Mouse (Mus musculus) C2C12 (cell line): ENCODE measurements around the gene Pdzrn4. TPM values are rescaled to one million over a fixed set of nuclear protein-coding genes. Genes with fewer than 3 reads are reported as not detected.

Source experiments
- H3K27me3 ChIP-seq: one replicate; pipeline ENCODE4 v1.6.1; 2011; ENCODE audit not compliant: control insufficient read depth, insufficient read depth, insufficient read length
- H3K36me3 ChIP-seq: one replicate; pipeline ENCODE4 v1.6.1; 2011; ENCODE audit not compliant: control insufficient read depth, insufficient read depth
- H3K4me3 ChIP-seq: one replicate; pipeline ENCODE4 v1.5.1; 2011; ENCODE audit warnings: mild to moderate bottlenecking, control low read depth; ENCODE audit not compliant: poor library complexity, insufficient read depth, severe bottlenecking
- H3K79me2 ChIP-seq: one replicate; pipeline ENCODE4 v1.6.1; 2011; ENCODE audit not compliant: control insufficient read depth, insufficient read depth
- H3K79me3 ChIP-seq: one replicate; pipeline ENCODE4 v1.6.1; 2011; ENCODE audit warnings: low read depth, control low read depth
- H3ac ChIP-seq: one replicate; pipeline ENCODE3; 2011; ENCODE audit warnings: low read depth; ENCODE audit not compliant: control insufficient read depth, insufficient read length
- CEBPB ChIP-seq: IDR thresholded peaks from one replicate; pipeline ENCODE4 v1.6.1; 2011; ENCODE audit warnings: low read depth, mild to moderate bottlenecking, control low read depth, moderate library complexity
- CTCF ChIP-seq: IDR thresholded peaks from one replicate; pipeline ENCODE4 v1.5.1; 2011; ENCODE audit not compliant: control insufficient read depth, insufficient read depth, insufficient read length
- FOSL1 ChIP-seq: IDR thresholded peaks from one replicate; pipeline ENCODE4 v1.8.0; 2011; ENCODE audit warnings: mild to moderate bottlenecking, low read length; ENCODE audit not compliant: poor library complexity, insufficient read depth, severe bottlenecking
- MAX ChIP-seq: IDR thresholded peaks from one replicate; pipeline ENCODE4 v1.6.1; 2011; ENCODE audit warnings: mild to moderate bottlenecking, control low read depth
- MYOD1 ChIP-seq: IDR thresholded peaks from one replicate; pipeline ENCODE4 v1.6.1; 2011; ENCODE audit warnings: low read depth; ENCODE audit not compliant: control insufficient read depth, insufficient read length
- MYOG ChIP-seq: IDR thresholded peaks from one replicate; pipeline ENCODE4 v1.6.1; 2011; ENCODE audit not compliant: control insufficient read depth, insufficient read length; ENCODE audit errors: extremely low read depth
- USF1 ChIP-seq: IDR thresholded peaks from one replicate; pipeline ENCODE4 v1.6.1; 2011; ENCODE audit warnings: low read depth, mild to moderate bottlenecking, control low read depth, moderate library complexity
- polyA plus RNA-seq: library from polyadenylated mRNA; unstranded; fragments of >200 nt; fragmentation: generic; extraction: Trizol; gene quantifications from one replicate; pipeline ENCODE4 v1.2.1, GENCODE M21; 2012; ENCODE audit warnings: missing spikeins

Gene Pdzrn4
- polyA plus RNA-seq, 1 experiment, result 0.01 TPM

DNA sequence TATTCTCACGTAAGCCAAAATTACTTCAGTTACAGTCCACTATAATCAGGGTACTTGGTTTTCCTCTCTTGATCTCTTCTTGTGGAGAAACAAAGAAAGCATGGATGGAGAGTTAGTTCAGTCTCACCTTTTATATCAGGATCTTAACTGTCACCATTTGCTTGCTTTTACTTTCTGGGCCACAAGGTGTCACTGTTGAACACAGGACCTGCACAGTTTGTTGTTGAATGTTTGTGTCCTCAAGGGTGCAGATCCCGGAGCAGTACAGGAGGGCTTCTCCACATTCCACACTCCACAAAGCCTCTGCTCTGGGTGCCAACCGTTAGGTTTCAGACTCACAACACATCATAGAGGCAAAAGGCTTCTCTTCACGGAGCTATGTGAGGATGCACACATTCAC, 130.1 kb downstream of the Pdzrn4 start:
- H3K79me3 ChIP-seq, result no peaks in the 10 kb centered on the region
- no peak overlapping the region for H3K4me3 ChIP-seq
- no peak for TF ChIP-seq MYOG
- TF ChIP-seq FOSL1, result no peak
- TF ChIP-seq MYOD1, result no peak
- no peak for TF ChIP-seq CTCF
- H3K36me3 ChIP-seq, result no peaks in the 10 kb centered on the region
- no peaks in the 10 kb centered on the region for H3K27me3 ChIP-seq
- no peak overlapping the region for H3ac ChIP-seq
- H3K79me2 ChIP-seq, result no peaks in the 10 kb centered on the region

DNA sequence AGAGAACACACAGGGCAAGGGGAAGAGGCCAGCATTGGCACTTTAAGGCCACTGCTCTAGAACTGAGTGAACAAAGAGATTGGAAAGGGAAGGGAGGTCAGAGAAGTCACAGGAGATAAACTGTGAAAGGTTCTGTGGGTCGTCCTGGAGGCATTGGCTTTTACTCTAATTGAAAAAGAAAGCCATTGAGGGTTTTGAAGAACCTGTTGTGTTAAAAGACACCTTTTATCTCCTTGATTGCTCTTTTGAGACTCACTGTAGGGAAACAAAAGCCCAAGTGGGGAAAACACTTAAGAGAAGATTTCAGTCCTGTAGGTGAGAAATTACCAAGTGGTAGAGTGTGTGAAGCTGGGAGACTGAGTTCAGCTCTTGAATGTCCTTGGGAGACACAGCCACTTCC, 146.6 kb downstream of the Pdzrn4 start:
- TF ChIP-seq MYOD1 (no peak), CTCF (no peak), CEBPB (no peak), USF1 (no peak), MAX (no peak), MYOG (no peak), FOSL1 (no peak)
- Histone ChIP-seq H3K4me3 (no peak overlapping the region), H3ac (no peak overlapping the region), H3K36me3 (no peaks in the 10 kb centered on the region), H3K79me3 (no peaks in the 10 kb centered on the region), H3K79me2 (no peaks in the 10 kb centered on the region), H3K27me3 (no peaks in the 10 kb centered on the region)

DNA sequence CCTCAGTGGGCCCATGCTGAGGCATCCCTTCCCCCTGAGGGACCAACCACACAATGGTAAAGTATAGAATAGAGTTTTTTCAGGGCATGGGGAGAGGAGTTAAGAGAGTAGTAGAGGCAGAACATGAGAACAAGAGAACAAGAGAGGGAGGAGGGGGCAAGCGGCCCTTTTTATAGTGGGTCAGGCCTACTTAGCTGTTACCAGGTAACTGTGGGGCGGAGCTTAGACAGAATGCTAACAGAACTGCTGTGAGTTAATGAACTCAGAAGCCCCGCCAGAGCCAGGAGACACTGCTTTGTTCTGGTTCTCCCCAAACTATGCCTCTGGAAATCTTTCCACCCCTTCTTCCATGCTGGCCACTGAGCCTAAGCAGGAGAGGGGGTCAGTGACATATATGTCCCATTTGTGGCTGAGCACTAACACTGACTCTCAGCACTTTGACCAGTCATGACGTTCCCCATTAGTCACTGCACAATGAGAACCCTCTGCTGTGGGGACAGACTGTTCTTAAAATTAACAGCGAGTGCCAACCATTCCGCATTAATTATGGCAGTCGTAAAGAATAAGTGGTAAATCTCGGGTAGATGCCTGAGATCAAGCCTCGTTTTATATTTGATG, 150.7 kb downstream of the Pdzrn4 start:
- TF ChIP-seq MYOG, result no peak
- no peak for TF ChIP-seq CEBPB
- TF ChIP-seq USF1, result no peak
- no peak for TF ChIP-seq MYOD1
- no peaks in the 10 kb centered on the region for H3K79me2 ChIP-seq
- H3K79me3 ChIP-seq, result no peaks in the 10 kb centered on the region

DNA sequence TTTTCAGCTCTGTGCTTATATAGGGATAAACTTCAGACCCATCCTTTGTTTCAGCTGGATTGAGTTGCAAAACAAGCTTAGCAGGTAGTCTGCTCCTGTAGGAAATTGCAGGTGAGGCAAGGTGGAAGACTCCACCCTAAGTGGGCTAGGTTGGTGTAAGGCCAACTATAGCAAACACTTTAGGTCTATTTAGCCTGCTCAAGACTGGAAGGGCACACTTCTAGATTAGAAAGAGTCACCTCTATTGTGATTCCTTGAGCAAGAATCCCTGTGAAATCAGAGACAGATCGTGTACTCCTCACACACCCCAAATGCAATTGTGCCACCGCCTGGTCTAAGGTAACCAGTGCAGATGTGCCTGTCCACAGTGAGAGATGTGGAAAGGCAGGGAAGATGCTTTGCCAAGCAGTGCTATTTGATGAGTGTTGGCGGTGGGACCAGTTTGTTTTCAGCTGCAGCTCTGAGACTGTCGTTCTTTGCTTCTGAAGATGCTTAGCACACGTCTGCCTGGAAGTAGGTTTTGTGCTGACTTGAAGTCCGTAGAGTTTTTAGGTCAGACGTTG, 158.4 kb downstream of the Pdzrn4 start:
- TF ChIP-seq MYOG (no peak), MYOD1 (no peak), CEBPB (no peak), FOSL1 (no peak), CTCF (no peak), MAX (no peak), USF1 (no peak)
- H3ac ChIP-seq, result no peak overlapping the region

More for the DNA sequence above, 150.7 kb downstream of the Pdzrn4 start:
- Histone ChIP-seq H3ac (no peak overlapping the region), H3K4me3 (no peak overlapping the region), H3K27me3 (no peaks in the 10 kb centered on the region), H3K36me3 (no peaks in the 10 kb centered on the region)

DNA sequence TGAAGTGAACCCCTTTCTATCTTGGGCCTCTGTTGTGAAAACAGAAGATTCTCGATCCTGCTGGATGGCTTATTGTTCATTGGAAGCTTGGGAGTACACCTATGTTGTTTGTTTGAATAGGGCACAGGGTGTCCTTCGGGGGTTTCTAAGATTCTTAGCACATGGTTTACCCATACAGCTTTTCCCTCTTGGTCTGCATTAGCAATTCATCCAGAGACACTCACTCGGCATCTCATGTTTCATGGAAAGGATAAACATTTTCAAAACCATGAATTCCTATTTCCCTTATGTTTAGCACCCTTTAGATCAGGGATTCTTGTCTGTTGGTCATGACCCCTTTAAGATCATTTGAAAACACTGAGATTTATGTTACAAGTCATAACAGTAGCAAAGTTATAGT, 159.0 kb downstream of the Pdzrn4 start:
- no peaks in the 10 kb centered on the region for H3K36me3 ChIP-seq
- TF ChIP-seq MYOD1, result no peak
- TF ChIP-seq MYOG, result no peak
- no peak for TF ChIP-seq CEBPB
- TF ChIP-seq MAX, result no peak
- TF ChIP-seq FOSL1, result no peak
- no peak for TF ChIP-seq CTCF
- TF ChIP-seq USF1, result no peak
- no peak overlapping the region for H3K4me3 ChIP-seq
- H3ac ChIP-seq, result no peak overlapping the region
- no peaks in the 10 kb centered on the region for H3K79me3 ChIP-seq
- H3K79me2 ChIP-seq, result no peaks in the 10 kb centered on the region
- H3K27me3 ChIP-seq, result no peaks in the 10 kb centered on the region

More for the DNA sequence above, 158.4 kb downstream of the Pdzrn4 start:
- Histone ChIP-seq H3K79me3 (no peaks in the 10 kb centered on the region), H3K27me3 (no peaks in the 10 kb centered on the region), H3K36me3 (no peaks in the 10 kb centered on the region), H3K79me2 (no peaks in the 10 kb centered on the region), H3K4me3 (no peak overlapping the region)

DNA sequence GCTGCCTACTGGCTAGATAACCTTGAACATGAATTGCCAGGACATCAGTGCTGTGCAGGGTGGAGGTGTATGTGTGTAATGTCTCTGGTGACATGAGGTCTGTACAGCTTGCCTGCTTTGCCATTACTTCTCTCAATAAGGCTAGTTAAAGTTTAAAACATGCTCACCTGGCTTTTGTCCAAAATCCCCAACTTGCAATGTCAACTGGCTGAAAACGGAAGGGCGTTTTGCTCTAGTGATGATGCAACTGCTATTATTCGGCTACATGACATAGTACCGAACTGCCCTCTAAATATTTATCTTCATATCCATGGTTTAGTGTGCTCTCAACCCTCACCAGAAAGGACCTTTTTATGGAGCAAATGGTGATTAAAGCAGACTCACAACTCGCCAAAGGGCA, 161.9 kb downstream of the Pdzrn4 start:
- Histone ChIP-seq H3K4me3 (no peak overlapping the region), H3ac (no peak overlapping the region), H3K27me3 (no peaks in the 10 kb centered on the region), H3K36me3 (no peaks in the 10 kb centered on the region), H3K79me2 (no peaks in the 10 kb centered on the region), H3K79me3 (no peaks in the 10 kb centered on the region)
- no peak for TF ChIP-seq MYOD1
- TF ChIP-seq MAX, result no peak
- TF ChIP-seq USF1, result no peak
- TF ChIP-seq CEBPB, result no peak
- TF ChIP-seq FOSL1, result no peak
- TF ChIP-seq CTCF, result no peak
